Mouse (Mus musculus) C2C12 (cell line): ENCODE measurements around the gene Gm42791.

Source experiments
- CTCF ChIP-seq: IDR thresholded peaks from one replicate; pipeline ENCODE4 v1.5.1; 2011; ENCODE audit not compliant: control insufficient read depth, insufficient read depth, insufficient read length
- MYOD1 ChIP-seq: IDR thresholded peaks from one replicate; pipeline ENCODE4 v1.6.1; 2011; ENCODE audit warnings: low read depth; ENCODE audit not compliant: control insufficient read depth, insufficient read length
- USF1 ChIP-seq: IDR thresholded peaks from one replicate; pipeline ENCODE4 v1.6.1; 2011; ENCODE audit warnings: low read depth, mild to moderate bottlenecking, control low read depth, moderate library complexity

- TF ChIP-seq MYOD1 (no peak), CTCF (no peak), USF1 (no peak)
Observed at GRCm38 (mm10) chr5:148867171-148867570, 127.8 kb downstream of the Gm42791 start.
